Mouse (Mus musculus): ENCODE measurements at regions not wholly inside any gene's neighbourhood (a gene's known extent, or its start where the extent isn't known, plus 50 kb on each side); places are given as distances from the start of the nearest gene placed in this dataset.
A peak's percentile ranks its signal among the peaks of the same experiment; 100 is the strongest.

DNA sequence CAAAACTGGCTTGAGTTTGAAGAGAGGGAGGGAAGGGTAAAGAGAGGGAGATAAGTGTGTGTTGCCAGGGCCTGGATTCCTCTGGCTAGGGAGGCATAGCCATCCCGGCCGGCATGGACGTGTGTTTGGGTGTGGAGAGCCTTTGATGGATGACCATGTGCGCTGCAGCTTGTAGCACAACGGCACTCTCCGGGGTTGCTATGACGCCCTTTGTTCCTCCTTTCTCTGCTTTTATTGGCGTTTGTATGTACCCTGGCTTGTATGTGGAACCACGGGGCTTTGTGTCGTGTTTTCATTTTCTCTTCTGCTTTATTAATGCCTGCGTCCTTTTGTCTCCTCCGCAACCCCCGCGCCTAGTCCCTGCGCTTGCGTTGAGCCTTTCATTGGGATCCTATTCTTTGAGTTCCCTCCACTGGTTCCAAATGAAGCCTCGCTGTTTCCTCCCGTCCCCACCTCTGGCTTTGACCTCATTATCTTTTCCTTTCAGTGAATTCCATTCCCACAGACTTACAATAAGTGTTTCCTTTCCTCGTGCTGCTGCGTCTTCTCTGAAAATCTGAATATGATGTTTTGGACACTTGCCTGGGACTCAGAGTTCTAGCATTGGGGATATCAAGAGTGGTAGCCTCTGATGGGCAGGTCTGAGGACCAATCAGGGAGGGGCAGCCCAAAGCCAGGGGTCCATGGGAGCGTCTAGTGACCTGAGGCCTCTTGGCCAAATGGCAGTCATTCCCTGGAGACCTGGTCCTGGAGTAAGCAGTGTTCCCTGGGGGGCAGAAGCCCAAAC is 289.5 kb downstream of the Gm11011 start:
- Histone ChIP-seq H3K4me1 (peaks cover 9% of the 10 kb centered on the region), H3K27me3 (ENCODE audit: low read depth, poor library complexity, severe bottlenecking) (no peaks in the 10 kb centered on the region), H3K9me3 (replicated peaks) (no peaks in the 10 kb centered on the region), H3K4me3 (peak overlapping the region; percentile 15), H3K27ac (peak overlapping the region; percentile 72), H3K36me3 (no peaks in the 10 kb centered on the region)
- DNase-seq (ENCODE audit: low spot score) = peak; percentile 58
- WGBS = 45% methylated on average over 21 of the region's 21 CpGs

DNA sequence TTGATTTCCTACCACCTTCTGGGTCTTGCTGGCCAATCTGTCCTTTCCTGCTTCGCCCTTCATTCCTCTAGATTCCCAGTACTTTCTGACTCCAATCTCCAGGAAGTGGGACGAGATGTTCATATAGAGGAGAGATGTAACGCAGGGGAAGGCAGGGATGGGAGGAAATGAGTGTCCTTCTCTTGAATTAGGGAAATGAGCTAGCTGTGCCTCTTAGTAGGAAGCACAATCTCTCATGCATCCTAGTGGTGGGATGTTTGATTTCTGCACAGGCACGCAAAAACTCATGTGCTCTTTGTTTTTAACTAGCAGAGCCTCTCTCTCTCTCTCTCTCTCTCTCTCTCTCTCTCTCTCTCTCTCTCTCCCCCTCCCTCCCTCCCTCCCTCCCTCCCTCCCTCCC is 290.3 kb downstream of the Gm11011 start:
- H3K27ac ChIP-seq = no peak overlapping the region; the same call in 1 of the 2 replicates

DNA sequence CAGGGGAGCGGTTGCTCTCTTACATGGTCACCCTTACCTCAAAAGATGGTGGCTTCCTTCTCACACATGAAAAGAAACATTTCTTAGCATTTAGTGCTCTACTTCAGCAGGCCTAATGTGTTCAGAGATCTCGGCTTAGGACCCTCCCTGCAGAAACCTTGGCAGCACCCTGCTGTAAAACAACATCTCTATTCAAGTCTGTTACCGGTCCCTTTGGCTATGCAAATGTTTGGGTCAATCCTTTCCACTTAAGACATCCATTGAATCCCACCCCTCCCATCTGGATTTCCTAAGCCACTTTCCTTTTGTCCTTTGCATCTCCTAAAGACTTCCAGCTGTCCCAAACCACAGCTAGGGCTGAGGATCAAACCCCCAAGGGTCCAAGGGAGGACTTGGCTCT is 294.2 kb downstream of the Gm11011 start:
- DNase-seq (ENCODE audit: low spot score) = no peak

More for the DNA sequence above, 290.3 kb downstream of the Gm11011 start:
- peaks cover 9% of the 10 kb centered on the region for H3K4me1 ChIP-seq
- H3K27me3 ChIP-seq (ENCODE audit: low read depth, poor library complexity, severe bottlenecking) = no peaks in the 10 kb centered on the region
- no peak overlapping the region for H3K4me3 ChIP-seq
- H3K36me3 ChIP-seq = no peaks in the 10 kb centered on the region
- no peaks in the 10 kb centered on the region for H3K9me3 ChIP-seq (replicated peaks)
- DNase-seq (ENCODE audit: low spot score) = no peak
- 76% methylated on average over 4 of the region's 4 CpGs for WGBS

DNA sequence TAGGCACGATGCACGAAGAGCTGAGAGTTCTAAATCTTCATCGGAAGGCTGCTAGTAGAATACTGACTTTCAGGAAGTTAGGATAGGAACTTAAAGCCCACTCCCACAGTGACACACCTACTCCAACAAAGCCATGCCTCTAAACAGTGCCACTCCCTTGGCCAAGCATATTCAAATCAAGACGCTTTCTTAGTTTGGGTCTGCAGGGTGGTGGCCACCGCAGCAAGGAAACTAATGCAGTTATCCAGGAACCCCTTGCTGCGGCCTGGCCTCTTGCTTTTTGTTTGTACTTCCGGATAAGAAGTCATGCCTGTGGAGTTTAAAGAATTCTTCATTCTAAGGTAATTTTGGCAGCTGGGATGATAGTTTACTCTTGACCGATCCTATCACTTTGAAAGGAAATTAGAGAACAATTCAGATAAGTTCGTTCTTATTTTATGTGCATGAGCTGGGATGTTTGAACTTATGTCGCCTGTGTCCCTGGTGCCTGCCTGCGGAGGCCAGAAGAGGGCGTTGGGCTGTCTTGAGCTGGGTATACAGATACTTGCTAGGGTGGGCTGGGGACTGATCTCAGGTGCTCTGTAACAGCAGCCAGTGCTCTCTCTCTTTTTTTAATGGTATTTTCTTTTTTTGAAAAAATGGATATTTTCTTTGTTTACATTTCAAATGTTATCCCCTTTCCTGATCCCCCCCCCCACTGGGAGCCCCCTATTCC is 298.5 kb downstream of the Gm11011 start:
- Histone ChIP-seq H3K27me3 (ENCODE audit: low read depth, poor library complexity, severe bottlenecking) (no peaks in the 10 kb centered on the region), H3K4me3 (no peak overlapping the region), H3K4me1 (no peaks in the 10 kb centered on the region), H3K27ac (no peak overlapping the region), H3K36me3 (no peaks in the 10 kb centered on the region), H3K9me3 (replicated peaks) (no peaks in the 10 kb centered on the region)
- no peak for DNase-seq (ENCODE audit: low spot score)
- 93% methylated on average over 12 of the region's 12 CpGs for WGBS

More for the DNA sequence above, 294.2 kb downstream of the Gm11011 start:
- Histone ChIP-seq H3K27ac (no peak overlapping the region), H3K27me3 (ENCODE audit: low read depth, poor library complexity, severe bottlenecking) (no peaks in the 10 kb centered on the region), H3K4me1 (peaks cover 9% of the 10 kb centered on the region), H3K9me3 (replicated peaks) (no peaks in the 10 kb centered on the region), H3K4me3 (no peak overlapping the region), H3K36me3 (no peaks in the 10 kb centered on the region)
- WGBS = 44% methylated on average over 3 of the region's 3 CpGs

DNA sequence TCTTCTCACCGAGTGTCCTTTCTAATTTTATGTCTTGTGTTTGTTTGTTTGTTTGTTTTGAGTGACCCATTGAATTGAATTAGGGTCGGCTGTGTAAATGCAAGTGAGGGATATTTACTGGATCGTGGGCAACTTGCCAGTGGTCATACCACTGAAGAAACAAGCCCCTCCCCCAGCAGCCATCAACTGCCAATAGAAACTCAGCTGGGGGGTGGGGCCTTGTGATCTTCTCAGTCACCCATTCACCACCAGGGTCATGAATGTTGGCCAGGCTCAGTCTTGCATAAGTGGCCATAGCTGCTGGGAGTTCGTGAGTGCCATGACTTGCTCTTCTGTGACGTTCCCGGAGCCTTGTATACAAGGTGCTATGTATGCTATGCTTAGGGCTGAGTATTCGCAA is 300.8 kb downstream of the Gm11011 start:
- no peak overlapping the region for H3K4me3 ChIP-seq
- no peak overlapping the region for H3K27ac ChIP-seq
- no peak for DNase-seq (ENCODE audit: low spot score)
- WGBS = 92% methylated on average over 7 of the region's 7 CpGs
- no peaks in the 10 kb centered on the region for H3K27me3 ChIP-seq (ENCODE audit: low read depth, poor library complexity, severe bottlenecking)
- peaks cover 15% of the 10 kb centered on the region for H3K4me1 ChIP-seq
- no peaks in the 10 kb centered on the region for H3K36me3 ChIP-seq
- no peaks in the 10 kb centered on the region for H3K9me3 ChIP-seq (replicated peaks)

DNA sequence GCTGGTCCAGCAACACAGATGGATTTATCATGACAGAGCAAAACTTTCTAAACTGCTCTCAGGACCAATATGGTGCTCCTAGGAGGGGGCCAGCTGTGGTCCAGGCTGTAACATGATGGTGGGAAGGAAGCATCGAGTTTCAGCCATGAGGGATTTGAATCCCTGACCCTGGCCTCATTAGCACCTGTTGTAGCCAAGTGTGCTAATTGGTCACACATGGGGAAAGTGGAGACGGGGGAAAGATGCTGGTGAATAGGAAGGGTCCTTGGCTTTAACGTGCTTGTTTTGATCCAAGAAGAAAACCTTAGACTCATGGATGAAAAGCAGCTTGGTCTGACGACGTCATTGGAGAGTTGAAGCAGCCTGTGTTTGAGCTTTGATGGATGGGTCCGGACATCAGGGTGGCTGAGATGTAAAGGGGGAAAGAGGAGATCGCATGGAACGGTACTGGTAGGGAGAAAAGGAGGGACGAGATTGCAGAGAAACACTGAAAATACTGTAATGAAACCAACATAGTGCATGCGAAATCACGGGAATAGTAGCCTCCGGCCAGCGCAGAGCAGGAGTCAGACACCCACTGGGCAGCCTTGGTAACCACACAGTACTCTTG is 304.9 kb downstream of the Gm11011 start:
- Histone ChIP-seq H3K27me3 (ENCODE audit: low read depth, poor library complexity, severe bottlenecking) (no peaks in the 10 kb centered on the region), H3K36me3 (no peaks in the 10 kb centered on the region), H3K9me3 (replicated peaks) (no peaks in the 10 kb centered on the region), H3K4me3 (no peak overlapping the region), H3K27ac (0 out of 2 replicates have a peak overlapping the region, but pooled peaks have one; percentile 22), H3K4me1 (peaks cover 15% of the 10 kb centered on the region)
- DNase-seq (ENCODE audit: low spot score) = peak; percentile 57
- 57% methylated on average over 13 of the region's 13 CpGs for WGBS

DNA sequence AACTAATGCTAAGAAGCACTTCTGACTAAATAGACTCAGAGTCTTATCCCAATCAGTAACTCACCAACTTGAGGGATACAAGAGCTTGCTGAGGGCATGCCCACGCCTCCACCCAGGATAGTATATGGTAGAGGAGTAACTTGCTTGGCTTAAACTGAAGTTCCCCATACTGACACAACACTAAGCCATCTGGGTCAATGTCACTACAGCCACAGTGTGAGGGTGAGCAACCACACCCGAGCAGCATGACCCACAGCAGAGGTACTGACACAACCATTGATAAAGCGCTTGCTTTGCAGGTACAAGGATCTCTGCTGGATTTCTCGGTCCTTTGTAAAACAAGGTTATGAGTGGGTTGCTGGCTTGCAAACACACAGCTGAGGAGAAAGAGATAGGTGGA is 312.2 kb downstream of the Gm11011 start:
- no peak overlapping the region for H3K4me3 ChIP-seq
- no peak overlapping the region for H3K27ac ChIP-seq
- H3K36me3 ChIP-seq = no peaks in the 10 kb centered on the region
- no peaks in the 10 kb centered on the region for H3K9me3 ChIP-seq (replicated peaks)
- H3K27me3 ChIP-seq (ENCODE audit: low read depth, poor library complexity, severe bottlenecking) = 0 out of 2 replicates have a peak, but pooled peaks cover 12% of the 10 kb centered on the region
- DNase-seq (ENCODE audit: low spot score) = no peak
- H3K4me1 ChIP-seq = peaks cover 6% of the 10 kb centered on the region; the same call in 1 of the 2 replicates
- 91% methylated on average over 4 of the region's 4 CpGs for WGBS

DNA sequence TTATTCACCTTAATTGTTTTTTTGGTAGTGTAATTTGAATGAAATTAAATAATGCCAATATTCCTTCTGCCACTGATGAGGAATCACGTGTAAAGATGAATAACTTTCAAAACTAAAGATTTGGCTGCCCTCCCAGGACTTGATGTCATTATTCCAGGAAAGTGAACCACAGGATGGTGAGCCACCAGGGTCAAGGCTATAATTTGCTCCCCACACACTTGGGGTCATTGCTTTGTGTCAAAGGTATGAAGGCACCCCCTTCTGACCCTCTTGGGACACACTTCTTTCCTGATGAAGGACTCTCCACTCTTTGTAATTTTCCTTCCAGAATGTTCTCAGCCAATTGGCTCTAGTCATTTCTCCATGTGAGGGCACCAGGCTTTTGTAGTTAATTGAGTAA is 313.4 kb downstream of the Gm11011 start:
- Histone ChIP-seq H3K36me3 (no peaks in the 10 kb centered on the region), H3K27me3 (ENCODE audit: low read depth, poor library complexity, severe bottlenecking) (0 out of 2 replicates have a peak, but pooled peaks cover 12% of the 10 kb centered on the region), H3K9me3 (replicated peaks) (no peaks in the 10 kb centered on the region), H3K4me1 (peaks cover 6% of the 10 kb centered on the region; the same call in 1 of the 2 replicates), H3K4me3 (no peak overlapping the region), H3K27ac (no peak overlapping the region)
- DNase-seq (ENCODE audit: low spot score) = no peak
- WGBS = 93% methylated on average over 1 of the region's 1 CpGs

DNA sequence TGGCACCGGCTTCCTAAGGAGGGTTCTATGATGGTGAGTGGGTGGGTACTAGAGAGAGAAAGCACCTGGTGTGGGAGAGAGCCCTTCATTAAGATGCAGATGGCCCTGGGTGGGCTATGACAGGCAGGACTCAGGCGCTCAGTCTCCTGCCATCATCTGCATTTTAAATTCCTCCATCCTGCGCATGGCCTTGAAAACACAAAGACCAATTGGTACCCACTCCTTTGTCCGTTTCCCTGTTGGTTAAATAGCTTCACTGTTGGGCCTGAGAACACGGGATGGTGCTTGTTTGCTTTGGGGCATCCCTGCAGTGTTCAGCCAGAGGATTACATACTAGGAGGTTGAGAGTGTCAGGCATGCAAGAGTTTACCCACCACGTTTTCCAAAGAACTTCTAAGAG is 314.9 kb downstream of the Gm11011 start:
- peaks cover 6% of the 10 kb centered on the region; the same call in 1 of the 2 replicates for H3K4me1 ChIP-seq
- no peak overlapping the region for H3K4me3 ChIP-seq
- no peaks in the 10 kb centered on the region for H3K9me3 ChIP-seq (replicated peaks)
- H3K27me3 ChIP-seq (ENCODE audit: low read depth, poor library complexity, severe bottlenecking) = 0 out of 2 replicates have a peak, but pooled peaks cover 12% of the 10 kb centered on the region
- no peaks in the 10 kb centered on the region for H3K36me3 ChIP-seq
- H3K27ac ChIP-seq = no peak overlapping the region
- 41% methylated on average over 6 of the region's 6 CpGs for WGBS
- DNase-seq (ENCODE audit: low spot score) = no peak

DNA sequence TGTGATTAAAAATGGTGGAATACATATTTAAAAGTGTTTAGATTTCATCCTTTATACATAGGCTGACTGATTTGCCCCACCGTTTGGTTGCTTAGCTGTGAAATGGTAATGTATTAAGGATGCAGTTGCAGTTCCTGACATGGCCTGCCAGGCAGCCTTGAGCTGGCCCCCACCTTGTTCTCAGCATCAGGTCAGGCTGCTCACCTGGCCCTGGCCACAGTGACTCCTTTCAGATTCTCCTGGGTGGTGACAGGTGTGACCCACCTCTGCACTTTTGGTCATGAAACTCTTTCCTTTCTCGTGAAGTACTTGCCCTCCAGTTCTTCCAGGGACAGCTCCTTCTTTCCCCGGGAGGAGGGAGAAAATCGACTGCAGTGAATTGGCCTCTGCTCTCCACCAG is 315.5 kb downstream of the Gm11011 start:
- WGBS = 58% methylated on average over 4 of the region's 4 CpGs
- no peak overlapping the region for H3K27ac ChIP-seq

DNA sequence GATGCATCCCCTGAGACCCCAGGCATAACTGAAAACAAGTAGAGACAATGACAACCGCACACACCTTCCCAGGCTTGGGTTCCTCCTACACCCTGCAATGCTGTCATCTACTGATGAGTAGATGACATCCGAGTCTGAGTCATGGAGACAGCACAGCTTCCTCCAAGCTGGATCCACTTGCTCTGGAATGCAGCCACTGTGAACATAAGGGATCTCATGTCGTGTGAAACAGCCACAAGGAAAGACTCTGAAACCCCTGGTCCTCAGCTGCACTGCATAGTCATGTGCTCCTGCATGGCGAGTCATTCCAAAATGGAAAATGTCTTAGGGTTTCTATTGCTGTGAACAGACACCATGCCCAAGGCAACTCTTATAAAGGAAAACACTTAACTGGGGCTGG is 305.2 kb upstream of the Zfp64 start:
- Histone ChIP-seq H3K27me3 (ENCODE audit: low read depth, poor library complexity, severe bottlenecking) (no peaks in the 10 kb centered on the region), H3K27ac (no peak overlapping the region), H3K4me1 (peaks cover 7% of the 10 kb centered on the region), H3K36me3 (no peaks in the 10 kb centered on the region), H3K9me3 (replicated peaks) (no peaks in the 10 kb centered on the region), H3K4me3 (no peak overlapping the region)
- no peak for DNase-seq (ENCODE audit: low spot score)
- WGBS = 93% methylated on average over 4 of the region's 4 CpGs

More for the DNA sequence above, 315.5 kb downstream of the Gm11011 start:
- no peak overlapping the region for H3K4me3 ChIP-seq
- 0 out of 2 replicates have a peak, but pooled peaks cover 12% of the 10 kb centered on the region for H3K27me3 ChIP-seq (ENCODE audit: low read depth, poor library complexity, severe bottlenecking)
- H3K9me3 ChIP-seq (replicated peaks) = no peaks in the 10 kb centered on the region
- no peak for DNase-seq (ENCODE audit: low spot score)
- H3K4me1 ChIP-seq = peaks cover 8% of the 10 kb centered on the region; the same call in 1 of the 2 replicates
- no peaks in the 10 kb centered on the region for H3K36me3 ChIP-seq

DNA sequence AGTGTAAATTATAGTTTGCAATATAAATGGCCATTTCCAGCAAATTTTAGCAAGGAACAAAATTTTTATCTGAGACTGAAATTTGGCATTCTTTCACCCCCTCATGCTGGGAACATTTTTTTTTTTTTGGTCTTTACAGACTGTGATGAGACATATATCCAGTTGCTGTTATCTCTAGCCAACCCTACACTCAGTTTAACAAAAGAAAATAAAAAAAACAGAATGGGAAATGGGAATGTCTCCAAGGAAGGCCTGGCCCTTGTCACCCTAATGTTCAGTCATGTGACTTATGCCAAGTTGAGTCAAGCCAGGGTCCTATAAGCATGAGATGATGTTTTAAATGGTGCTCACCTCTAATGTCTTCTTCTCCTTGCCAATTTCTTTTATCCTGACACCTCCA is 289.2 kb upstream of the Zfp64 start:
- Histone ChIP-seq H3K4me1 (peaks cover 6% of the 10 kb centered on the region), H3K27ac (no peak overlapping the region), H3K9me3 (replicated peaks) (no peaks in the 10 kb centered on the region), H3K27me3 (ENCODE audit: low read depth, poor library complexity, severe bottlenecking) (no peaks in the 10 kb centered on the region), H3K36me3 (no peaks in the 10 kb centered on the region), H3K4me3 (no peak overlapping the region)
- no peak for DNase-seq (ENCODE audit: low spot score)

DNA sequence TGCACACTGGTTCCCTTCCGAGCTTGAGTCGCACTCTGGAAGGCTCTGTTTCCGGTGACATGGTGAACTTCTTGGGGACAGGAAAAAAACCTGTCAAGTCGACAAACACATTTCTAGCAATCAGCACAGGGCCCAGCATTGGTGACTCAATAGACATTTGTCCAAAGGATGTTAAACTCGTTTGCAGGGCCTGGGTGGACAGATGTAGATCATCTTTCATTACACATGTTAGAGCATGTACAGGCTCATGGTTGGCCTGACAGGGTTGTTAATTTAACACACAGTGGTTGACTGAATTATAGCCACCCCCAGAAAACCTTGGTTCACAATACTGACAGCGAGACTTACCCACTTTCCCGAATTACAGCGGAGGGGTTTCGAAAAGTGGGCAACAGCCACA is 288.6 kb upstream of the Zfp64 start:
- DNase-seq (ENCODE audit: low spot score) = no peak
- Histone ChIP-seq H3K9me3 (replicated peaks) (no peaks in the 10 kb centered on the region), H3K27me3 (ENCODE audit: low read depth, poor library complexity, severe bottlenecking) (no peaks in the 10 kb centered on the region), H3K4me1 (peaks cover 7% of the 10 kb centered on the region), H3K27ac (no peak overlapping the region), H3K4me3 (no peak overlapping the region), H3K36me3 (no peaks in the 10 kb centered on the region)
- 88% methylated on average over 9 of the region's 9 CpGs for WGBS

Measured in limb, embryonic 10.5 days (tissue).